Mouse (Mus musculus) kidney, adult 2 months (tissue): ENCODE measurements around the gene Bckdk. TPM values are rescaled to one million over a fixed set of nuclear protein-coding genes. Genes with fewer than 3 reads are reported as not detected.

Source experiments
- DNase-seq: peaks from one replicate; pipeline ENCODE4 v3.0.0; 2021
- H3K27ac ChIP-seq: fragments of 200-500 bp; 2 replicates; pipeline ENCODE4 v1.5.1; 2012; ENCODE audit warnings: low read depth, low read length, control low read depth, inconsistent platforms; ENCODE audit not compliant: insufficient read depth
- H3K27me3 ChIP-seq: fragments of 200-500 bp; replicated peaks from 2 replicates; pipeline ENCODE4 v1.6.1; 2012; ENCODE audit warnings: mild to moderate bottlenecking, moderate library complexity, low read length, inconsistent platforms; ENCODE audit not compliant: control insufficient read depth, insufficient read depth
- H3K36me3 ChIP-seq: fragments of 200-500 bp; 2 replicates; pipeline ENCODE4 v1.6.1; 2012; ENCODE audit warnings: mild to moderate bottlenecking, moderate library complexity, low read length, inconsistent platforms; ENCODE audit not compliant: control insufficient read depth, insufficient read depth
- H3K4me1 ChIP-seq: fragments of 200-500 bp; 2 replicates; pipeline ENCODE4 v1.6.1; 2011; ENCODE audit warnings: low read length; ENCODE audit not compliant: control insufficient read depth, insufficient read depth
- H3K4me3 ChIP-seq: fragments of 200-500 bp; 2 replicates; pipeline ENCODE4 v1.5.1; 2011; ENCODE audit warnings: mild to moderate bottlenecking, low read depth, low read length, control low read depth; ENCODE audit not compliant: insufficient read depth
- CTCF ChIP-seq: fragments of 200-500 bp; conservative IDR thresholded peaks from 2 replicates; pipeline ENCODE4 v1.5.1; 2011; ENCODE audit warnings: low read depth, mild to moderate bottlenecking, control low read depth, low read length, moderate library complexity, mixed read lengths; ENCODE audit not compliant: insufficient read depth, insufficient read length
- POLR2A ChIP-seq: fragments of 200-500 bp; IDR thresholded peaks from one replicate; pipeline ENCODE4 v1.6.1; 2011; ENCODE audit warnings: low read depth, low read length, control low read depth
- WGBS: fragments of 180-500 bp; shearing (Covaris S2); methylation state at CpG from one replicate; pipeline ENCODE4 v1.1.7; 2018; 5-methylcytosine and 5-hydroxymethylcytosine counted together
- polyA plus RNA-seq: library from polyadenylated mRNA; depleted of rRNA; stranded (reverse); fragments of >200 nt; gene quantifications from 2 replicates; pipeline ENCODE4 v1.2.3, GENCODE M21; 2012; rRNA removed

Bckdk gene
- 148 and 163 TPM in 2 replicates for polyA plus RNA-seq

DNA sequence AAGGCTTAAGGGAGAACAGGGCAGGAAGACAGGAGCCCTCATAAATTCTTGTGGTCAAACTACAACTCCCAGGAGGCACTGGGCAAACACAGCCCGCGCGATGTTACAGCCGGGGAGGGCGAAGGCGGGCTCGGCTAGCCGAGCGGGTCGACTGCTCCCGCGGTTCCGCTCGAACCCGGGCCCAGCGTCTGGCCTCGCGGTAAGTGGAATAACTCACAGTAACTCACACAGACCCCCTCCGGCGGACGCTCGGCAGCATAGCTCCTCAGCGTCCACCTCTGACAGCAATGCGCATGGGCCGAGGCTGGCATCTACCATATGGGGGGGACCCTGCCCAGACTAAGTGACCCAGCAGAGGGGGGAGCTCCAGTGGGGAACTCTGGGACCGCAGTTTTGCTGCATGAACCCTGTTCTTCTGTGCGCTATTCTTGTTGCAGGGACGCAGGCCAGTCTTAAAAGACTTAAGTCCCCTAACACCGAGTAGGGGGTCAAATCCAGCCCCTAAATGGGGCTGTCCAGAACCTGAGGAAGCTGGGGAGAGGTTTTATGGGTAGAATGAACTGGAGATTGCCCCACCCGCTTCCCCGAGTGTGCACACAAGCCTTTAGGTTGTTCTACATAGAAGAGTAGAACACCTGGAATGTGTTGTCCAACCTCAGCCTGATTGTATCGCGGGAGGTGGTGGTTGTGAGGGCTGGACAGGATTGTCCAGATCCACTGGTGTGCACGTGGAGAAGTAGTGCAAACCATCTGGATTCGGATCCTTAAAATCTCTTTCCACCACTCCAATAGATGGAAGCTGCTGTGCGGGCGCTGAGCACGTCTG is at the start of gene Bckdk:
Bckdk (plus strand) TSS at position 112 of the 826 bp plus-strand sequence.
- peak; percentile 84 for DNase-seq
- TF ChIP-seq CTCF (no peak), POLR2A (no peak)
- H3K4me1 ChIP-seq, result no peaks in the 10 kb centered on the region; the same call in 1 of the 2 replicates
- WGBS, result 5% methylated on average over 38 of the region's 38 CpGs
- peak within 1 kb of the TSS; percentile 68 for H3K4me3 ChIP-seq
- H3K27ac ChIP-seq, result peak within 1 kb of the TSS; percentile 26
- no peaks in the 10 kb centered on the region for H3K27me3 ChIP-seq
- peaks cover 1% of the 10 kb centered on the region; the same call in 1 of the 2 replicates for H3K36me3 ChIP-seq

DNA sequence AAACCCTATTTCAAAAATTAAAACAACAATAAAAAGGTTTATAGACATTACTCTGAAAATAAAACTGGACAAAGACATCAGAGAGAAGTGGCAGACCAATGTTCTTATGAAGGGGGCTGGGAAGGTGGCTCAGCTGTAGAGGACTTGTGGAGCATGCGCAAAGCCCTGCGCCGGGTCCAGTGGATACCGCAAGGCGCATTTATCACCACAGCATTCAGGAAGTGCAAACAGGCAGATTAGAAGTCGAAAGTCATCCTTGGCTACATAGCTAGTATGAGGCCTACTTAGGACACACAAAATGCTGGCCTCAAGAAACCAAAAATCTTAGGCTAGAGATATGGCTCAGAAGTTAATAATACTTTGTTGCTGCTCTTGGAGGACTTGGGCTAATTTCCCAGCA is 45.6 kb upstream of the Bckdk start:
- DNase-seq, result no peak
- Histone ChIP-seq H3K4me1 (no peaks in the 10 kb centered on the region), H3K36me3 (no peaks in the 10 kb centered on the region), H3K27ac (no peak overlapping the region), H3K4me3 (no peak overlapping the region), H3K27me3 (no peaks in the 10 kb centered on the region)
- 88% methylated on average over 6 of the region's 6 CpGs for WGBS
- TF ChIP-seq CTCF (no peak), POLR2A (no peak)

- Histone ChIP-seq H3K27me3 (no peaks in the 10 kb centered on the region), H3K27ac (no peak overlapping the region), H3K36me3 (no peaks in the 10 kb centered on the region), H3K4me3 (no peak overlapping the region), H3K4me1 (no peaks in the 10 kb centered on the region)
- TF ChIP-seq CTCF, result no peak
- TF ChIP-seq POLR2A, result no peak
- DNase-seq, result no peak
- 95% methylated on average over 12 of the region's 12 CpGs for WGBS
Observed at GRCm38 (mm10) chr7:127866434-127866833, 37.4 kb upstream of the Bckdk start.

DNA sequence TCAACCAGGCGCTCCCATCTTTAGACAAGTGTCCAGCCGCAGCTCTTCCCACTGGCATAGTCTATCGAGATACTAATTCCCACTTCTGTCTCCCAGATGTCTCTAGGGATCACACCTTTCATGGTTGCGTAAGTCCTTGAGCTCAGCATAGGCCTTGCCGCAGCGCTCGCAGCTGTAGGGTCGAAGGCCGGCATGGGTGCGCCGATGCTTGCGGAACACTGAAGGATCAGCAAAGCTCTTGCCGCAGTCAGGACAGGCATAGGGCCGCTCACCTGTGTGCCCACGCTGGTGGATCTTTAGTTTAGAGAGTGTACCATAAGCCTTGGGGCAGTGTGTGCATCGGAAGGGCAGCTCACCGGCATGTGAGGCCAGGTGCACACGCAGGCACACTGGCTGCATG is 36.2 kb upstream of the Bckdk start:
- TF ChIP-seq CTCF (no peak), POLR2A (no peak)
- Histone ChIP-seq H3K27me3 (no peaks in the 10 kb centered on the region), H3K36me3 (no peaks in the 10 kb centered on the region), H3K4me3 (no peak overlapping the region), H3K4me1 (no peaks in the 10 kb centered on the region), H3K27ac (no peak overlapping the region)
- WGBS, result 96% methylated on average over 18 of the region's 18 CpGs
- no peak for DNase-seq

DNA sequence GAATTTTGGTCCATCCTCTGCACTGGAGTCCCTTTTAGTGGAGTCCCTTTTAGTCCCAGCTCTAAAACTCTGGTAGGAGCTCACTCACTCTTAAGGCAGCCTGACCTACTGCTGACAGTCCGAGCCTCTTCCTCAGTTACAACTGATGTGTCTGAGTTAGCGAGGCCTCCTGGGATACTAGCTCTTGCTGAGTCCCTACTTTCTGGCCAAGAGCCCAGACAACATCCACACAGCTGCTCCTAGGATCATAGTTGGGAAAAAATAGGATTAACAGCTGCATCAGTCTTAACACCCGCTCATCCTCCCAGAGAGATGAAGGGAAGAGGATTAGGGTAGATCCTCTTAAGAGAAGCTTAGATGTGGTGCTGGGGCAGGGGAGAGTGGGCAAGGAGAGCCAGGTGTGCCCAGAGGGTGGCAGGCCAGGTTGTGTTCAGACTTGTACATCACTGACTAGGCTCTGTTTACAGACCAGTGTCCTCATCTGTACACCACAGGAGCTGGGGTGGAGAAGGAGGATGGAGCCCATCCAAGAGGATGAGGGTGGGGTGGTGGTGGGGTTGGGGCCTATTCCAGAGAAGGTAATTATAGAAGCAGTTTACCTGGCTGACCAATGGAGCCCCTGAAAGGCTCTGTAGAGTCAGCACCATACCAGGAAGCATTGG is 34.6 kb upstream of the Bckdk start:
- Histone ChIP-seq H3K36me3 (no peaks in the 10 kb centered on the region), H3K27me3 (no peaks in the 10 kb centered on the region), H3K27ac (no peak overlapping the region), H3K4me3 (no peak overlapping the region), H3K4me1 (no peaks in the 10 kb centered on the region; the same call in 1 of the 2 replicates)
- no peak for DNase-seq
- WGBS, result 78% methylated on average over 3 of the region's 3 CpGs
- TF ChIP-seq POLR2A (no peak), CTCF (no peak)

- H3K27ac ChIP-seq, result no peak overlapping the region
- H3K4me1 ChIP-seq, result peaks cover 5% of the 10 kb centered on the region; the same call in 1 of the 2 replicates
- H3K36me3 ChIP-seq, result no peaks in the 10 kb centered on the region
- no peaks in the 10 kb centered on the region for H3K27me3 ChIP-seq
- H3K4me3 ChIP-seq, result no peak overlapping the region
- TF ChIP-seq CTCF, result 0 out of 2 replicates have a peak, but pooled peaks have one; percentile 22
- no peak for TF ChIP-seq POLR2A
- no peak for DNase-seq
- 89% methylated on average over 5 of the region's 5 CpGs for WGBS
Observed at GRCm38 (mm10) chr7:127870136-127870821, 33.6 kb upstream of the Bckdk start.
